Mouse (Mus musculus) NIH3T3 (cell line): ENCODE results near the gene Spaca4.

ENCODE experiments used
- DNase-seq: peaks from one replicate; pipeline ENCODE4 v3.0.0-alpha.2; 2012; ENCODE audit warnings: low read depth

Gene Spaca4

DNA sequence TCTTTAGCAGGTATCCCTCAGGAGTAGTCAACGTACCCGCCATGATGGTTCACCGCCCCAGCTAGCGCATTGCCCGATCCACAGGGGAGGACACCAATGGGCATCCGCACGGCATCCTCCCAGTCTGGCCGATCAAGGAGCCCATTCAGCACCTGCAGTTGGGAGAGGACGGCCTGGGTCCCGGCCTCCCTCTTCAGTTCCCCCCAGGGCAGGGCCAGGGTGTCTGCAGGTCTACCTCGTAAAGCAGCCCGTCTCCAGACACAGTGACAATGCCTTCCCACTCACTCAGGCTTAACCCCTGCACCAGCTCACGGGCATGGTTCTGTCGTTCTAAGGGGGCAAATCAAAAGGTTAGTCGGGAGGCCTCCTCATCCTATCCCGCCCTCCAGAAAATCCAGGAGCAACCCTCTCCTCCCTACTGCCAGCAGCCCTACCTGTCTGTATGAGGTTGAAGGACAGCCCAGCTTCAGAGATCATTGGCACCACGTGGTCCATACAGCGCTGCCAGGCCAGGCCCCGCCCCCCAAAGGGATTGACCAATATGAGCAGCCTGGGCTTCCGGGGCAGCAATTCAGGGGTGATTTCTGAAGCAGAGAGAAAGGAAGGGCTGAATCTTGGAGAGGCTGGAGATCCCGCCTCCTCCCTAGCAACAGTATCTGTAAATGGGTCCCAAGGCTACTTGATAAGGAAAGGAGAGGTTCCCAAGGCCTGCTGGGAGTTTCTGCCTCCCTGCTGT, 13.4 kb downstream of the Spaca4 start:
- DNase-seq = no peak

DNA sequence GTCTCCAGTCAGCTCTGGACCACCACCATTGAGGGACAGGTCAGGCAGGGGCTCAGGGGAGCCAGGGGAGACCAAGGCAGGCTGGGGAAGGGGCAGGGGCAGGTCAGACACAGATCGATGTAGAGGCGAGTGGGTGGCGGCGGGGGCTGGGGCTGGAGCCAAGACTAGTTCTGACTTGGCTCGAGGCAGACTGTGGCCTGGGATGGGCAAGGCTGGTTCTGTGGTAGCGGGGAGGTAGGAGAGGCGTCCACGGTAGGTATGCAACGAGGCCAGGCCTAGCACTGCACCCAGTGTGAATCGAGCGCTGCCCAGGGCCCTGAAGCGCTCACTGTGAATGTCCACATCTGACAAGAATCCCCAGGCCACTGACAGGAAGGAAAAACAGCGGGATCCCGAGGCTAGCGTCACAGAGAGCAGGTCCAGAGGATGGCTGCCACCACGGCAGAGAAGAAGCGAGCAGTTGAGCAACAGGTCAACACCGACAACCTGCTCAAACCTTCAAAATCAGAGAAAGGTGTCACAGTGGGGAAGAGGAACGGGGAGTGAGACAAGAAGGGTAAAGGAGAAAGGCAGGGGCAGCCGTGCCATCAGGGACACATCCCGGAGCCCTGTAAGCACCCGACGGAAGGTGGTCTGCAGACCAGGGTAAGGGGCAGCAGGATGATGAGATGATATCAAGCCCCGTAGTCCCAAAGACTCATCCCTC, 14.1 kb downstream of the Spaca4 start:
- no peak for DNase-seq

DNA sequence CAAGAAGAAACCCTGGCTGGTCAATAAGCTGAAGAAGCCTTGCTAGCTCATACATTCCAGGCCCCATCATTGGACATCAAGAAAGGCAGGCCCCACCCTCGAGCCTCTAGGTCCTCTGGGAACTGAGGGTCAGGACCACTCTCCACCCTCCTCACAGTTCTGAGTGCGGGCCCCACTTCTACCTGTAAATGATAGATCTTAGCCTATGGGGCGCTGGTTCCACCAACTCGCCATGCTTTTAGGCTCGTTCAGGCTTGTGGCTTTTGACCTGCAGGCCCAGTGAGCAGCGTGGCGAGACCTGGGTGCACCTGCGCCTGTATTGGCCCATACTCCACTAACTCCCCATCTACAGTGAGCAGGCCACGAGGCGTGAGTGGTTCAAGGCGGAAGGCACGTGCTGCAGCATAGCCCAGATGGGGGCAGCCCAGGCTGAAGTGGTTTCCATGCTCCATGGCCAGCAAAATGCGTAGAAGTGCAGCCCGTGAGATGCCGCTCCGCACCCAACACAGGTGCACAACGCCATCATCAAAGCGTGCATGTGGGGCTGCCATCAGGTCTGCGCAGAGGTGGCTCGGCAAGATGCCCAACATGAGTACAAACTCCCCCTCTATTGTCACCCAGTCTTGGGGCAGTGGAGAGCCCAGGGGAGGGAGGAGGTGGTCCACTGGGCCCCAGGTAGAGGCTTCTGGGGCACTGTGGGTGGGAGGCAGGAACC, 15.0 kb downstream of the Spaca4 start:
- DNase-seq = no peak

DNA sequence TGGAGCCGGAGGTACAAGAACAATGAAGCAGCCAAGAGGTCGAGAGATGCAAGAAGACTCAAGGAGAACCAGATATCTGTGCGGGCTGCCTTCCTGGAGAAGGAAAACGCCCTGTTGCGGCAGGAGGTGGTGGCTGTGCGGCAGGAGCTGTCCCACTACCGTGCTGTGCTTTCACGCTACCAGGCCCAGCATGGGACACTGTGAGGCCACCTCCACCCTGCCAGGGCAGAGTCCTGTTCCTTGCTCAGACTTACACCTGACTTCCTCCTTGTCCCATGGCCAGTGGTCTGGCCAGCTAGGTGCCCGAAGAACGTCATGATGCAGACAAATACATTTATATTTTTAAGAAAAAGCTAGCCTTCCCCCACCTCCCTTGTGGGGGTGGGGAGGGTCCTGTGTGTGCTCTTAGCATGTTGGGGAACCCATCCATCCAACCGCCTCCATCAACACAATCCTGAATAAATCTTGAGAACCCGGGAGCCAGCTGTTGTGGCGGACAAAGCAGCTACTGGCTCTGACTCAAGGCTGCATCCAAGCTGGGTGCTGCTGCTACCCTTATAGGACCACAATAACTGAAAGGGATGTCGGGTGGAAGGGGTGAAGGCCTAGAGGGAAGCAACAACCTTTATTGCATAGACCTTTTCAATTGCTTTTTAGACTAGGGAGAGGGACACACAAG, 15.8 kb downstream of the Spaca4 start:
- no peak for DNase-seq

DNA sequence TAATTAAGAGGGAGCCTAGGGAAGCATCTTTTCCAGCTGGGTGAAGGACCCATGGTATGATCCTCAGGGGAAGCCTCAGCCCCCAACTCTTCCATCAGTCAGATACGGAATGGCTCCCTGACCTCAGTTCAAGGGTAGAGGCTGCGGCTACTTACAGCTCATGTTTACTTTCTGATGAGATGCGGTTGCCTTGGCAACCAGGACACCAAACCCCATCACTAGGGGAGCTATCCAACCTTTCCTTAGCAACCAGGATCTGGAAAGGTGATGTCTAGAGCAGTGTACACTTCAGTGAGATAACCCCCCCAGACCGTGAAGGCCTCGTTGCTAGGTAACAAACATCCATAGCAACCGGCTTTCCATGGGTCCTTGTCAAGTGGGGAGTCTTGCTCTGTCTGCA, 16.6 kb downstream of the Spaca4 start:
- DNase-seq = no peak

DNA sequence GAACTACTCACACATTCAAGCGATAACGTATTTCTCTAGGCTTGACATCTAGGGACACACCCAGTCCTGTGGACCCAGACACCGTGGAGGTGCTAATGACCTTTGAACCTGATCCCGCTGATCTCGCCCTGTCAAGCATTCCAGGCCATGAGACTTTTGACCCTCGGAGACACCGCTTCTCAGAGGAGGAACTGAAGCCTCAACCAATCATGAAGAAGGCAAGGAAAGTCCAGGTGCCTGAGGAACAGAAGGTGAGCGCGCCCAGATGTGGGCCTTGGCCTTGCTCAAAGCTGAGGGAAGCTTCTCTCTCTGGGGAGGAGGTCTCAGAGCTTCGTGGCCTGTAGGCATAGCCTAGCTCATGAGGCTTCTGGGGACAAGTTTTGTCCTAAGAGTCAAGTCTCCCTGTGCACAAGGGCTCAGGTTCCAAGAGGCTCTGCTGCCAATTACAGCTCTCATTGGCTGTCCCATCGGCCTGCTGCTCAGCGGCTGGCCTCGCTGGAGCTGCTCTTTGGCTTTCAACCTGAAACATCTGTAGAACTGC, 17.3 kb downstream of the Spaca4 start:
- DNase-seq = no peak

DNA sequence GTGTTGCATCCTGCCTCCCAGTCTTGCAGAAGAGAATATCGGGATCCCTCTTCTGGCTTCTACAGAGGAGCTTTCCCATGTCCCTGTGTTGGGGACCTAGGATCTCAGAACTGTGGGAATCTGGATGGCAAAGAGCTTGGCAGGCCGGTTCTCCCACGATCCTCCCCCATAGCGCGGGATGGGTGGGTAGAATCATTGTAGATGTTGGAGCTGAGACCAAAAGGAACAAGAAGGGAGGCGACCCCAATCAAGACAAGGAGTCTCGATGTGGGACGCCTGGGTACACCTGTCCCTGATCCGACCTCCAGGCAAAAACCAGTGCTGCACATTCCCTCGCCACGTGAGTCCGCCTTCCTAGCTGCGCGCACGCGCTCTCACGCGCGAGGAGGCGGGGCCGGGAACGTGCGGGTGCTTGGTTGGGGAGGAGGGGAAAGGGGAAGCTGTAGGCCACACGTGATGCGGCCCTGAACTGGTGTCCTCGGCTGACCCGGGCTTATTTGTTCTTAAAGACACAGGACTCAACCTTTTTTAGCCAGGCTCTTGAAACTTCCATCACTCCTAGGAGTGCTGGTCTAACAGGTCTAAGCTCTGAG, 18.1 kb downstream of the Spaca4 start:
- peak; percentile 92 for DNase-seq

DNA sequence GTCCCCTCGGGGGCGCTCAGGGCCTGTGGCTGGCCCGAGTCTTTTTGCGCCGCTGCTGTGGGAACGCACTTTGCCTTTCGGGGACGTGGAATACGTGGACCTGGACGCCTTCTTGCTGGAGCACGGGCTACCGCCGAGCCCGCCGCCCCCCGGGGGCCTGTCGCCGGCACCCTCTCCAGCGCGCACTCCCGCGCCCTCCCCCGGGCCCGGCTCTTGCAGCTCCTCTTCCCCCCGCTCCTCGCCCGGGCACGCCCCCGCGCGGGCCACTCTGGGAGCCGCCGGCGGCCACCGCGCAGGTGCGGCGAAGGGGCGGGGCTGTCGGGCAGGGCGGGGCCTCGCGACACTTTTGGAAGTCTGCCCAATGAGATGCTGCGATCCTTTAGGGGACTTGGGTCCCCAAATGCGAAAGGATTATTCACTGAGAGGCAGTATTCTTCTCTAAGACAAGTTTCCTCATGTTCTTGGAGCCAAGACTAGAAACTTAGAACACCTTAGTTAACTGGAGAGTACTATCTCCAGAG, 18.8 kb downstream of the Spaca4 start:
- peak; percentile 85 for DNase-seq

DNA sequence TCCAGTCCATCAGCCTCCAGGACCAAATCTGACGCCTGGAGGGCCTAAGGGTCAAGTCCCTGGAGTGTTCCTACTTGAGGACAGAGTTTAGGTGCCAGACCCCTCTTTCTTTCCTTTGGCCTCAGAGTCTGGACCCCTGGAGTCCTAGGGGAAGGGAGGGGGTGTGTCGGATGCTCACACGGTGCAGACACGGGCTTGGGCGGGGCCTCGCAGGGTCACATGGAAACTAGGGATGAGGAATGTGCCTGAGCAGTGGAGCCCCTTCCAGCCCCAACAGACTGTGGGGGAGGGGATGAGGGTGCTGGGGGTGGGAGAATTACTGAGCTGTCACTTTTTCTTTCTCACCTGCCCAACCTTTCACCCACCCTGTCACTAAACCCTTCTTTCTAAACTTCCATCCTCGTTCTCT, 19.7 kb downstream of the Spaca4 start:
- DNase-seq = peak; percentile 80

DNA sequence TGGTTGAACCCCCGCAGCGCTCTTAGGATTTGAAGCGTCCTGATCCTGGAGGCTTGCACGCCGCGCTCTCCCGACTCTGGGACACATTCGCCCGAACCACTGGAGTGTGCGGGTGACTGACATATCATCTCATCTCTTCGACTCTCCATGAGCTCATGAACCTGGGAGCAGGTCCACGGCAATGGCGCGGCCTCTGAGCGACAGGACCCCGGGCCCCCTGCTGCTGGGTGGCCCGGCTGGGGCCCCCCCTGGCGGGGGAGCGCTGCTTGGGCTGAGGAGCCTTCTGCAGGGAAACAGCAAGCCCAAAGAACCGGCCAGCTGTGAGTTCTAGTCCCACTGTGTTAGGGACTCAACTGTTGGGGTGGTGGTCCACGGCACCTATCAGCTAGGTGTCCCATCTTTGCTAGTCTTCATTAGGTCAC, 20.2 kb downstream of the Spaca4 start:
- no peak for DNase-seq

DNA sequence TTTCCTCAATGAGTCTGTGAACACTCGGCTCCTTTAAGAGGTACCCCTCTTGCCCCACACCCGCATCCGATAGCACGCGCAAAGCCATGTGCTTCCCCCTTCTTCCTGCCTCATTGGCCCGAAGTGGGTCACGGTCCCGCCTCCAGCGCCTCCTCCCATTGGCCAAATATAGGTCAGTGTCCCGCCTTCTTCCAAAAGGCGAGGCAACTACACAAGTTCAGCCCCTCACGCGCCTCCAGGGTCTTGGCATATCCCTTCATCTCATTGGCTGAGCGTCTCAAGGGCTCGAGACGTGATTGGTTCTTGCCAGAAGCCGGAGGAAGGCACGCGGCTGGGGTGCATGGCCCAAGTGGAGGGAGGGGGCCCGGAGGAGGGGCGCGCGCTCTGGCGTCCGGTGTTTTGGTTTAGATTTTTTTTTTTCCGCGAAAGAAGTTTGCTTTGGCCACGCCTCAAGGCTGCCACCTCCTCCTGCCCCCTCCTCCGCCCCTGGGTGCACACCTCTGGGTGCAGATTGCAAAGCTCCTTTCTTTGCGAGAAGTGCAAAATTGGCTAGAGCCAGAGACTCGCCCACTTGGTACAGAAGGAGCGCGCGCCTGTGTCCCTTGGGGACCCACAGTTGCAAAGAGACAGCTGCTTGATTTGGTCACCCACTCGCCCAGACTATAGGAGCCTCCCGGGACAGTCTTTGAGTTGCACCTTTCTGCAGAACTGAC, 20.7 kb downstream of the Spaca4 start, which contains the start of gene Dbp:
Gene Dbp (plus strand): TSS at position 359 of the 713 bp plus-strand sequence.
- peak; percentile 99 for DNase-seq

DNA sequence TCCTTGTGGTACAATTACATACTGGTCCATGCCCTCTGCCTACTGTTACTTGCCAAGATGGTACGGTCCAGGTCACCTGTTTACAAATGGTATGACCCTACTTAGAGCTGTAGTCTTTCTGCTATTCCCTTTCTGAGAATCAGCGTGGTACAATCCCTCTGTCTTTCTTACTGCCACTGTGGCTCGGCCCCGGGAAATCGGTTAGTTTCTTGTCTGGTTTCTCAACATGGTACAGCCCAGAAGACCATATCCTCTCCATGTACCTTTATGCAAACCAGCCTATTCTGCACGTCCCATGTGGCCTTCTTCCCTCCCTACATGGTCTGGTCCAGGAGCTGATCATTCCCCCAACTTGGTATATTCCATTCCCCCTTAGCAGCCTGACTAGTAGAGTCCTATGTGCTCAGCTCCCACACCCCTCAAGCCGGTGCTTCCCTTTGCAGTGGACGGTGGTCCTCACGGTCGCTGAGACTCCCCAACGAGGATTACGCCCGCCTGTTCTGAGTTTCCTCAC, 21.5 kb downstream of the Spaca4 start:
- DNase-seq = peak; percentile 74

DNA sequence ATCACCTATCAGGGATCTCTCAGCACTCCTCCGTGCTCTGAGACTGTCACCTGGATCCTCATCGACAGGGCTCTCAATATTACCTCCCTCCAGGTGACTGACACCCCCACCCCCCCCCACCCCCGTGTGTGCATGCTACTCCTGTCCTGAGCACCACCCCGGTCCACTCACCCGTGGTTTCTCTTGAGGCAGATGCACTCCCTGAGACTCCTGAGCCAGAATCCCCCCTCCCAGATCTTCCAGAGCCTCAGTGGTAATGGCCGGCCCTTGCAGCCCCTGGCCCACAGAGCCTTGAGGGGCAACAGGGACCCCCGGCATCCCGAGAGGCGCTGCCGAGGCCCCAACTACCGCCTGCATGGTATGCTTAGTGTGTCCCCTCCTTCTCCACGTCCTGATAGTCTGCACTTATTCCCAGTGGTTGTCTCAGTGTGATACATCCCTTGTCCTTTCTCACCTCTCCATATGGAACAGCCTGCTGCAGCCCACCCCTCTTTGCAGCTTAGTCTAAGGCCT, 22.0 kb downstream of the Spaca4 start:
- no peak for DNase-seq

DNA sequence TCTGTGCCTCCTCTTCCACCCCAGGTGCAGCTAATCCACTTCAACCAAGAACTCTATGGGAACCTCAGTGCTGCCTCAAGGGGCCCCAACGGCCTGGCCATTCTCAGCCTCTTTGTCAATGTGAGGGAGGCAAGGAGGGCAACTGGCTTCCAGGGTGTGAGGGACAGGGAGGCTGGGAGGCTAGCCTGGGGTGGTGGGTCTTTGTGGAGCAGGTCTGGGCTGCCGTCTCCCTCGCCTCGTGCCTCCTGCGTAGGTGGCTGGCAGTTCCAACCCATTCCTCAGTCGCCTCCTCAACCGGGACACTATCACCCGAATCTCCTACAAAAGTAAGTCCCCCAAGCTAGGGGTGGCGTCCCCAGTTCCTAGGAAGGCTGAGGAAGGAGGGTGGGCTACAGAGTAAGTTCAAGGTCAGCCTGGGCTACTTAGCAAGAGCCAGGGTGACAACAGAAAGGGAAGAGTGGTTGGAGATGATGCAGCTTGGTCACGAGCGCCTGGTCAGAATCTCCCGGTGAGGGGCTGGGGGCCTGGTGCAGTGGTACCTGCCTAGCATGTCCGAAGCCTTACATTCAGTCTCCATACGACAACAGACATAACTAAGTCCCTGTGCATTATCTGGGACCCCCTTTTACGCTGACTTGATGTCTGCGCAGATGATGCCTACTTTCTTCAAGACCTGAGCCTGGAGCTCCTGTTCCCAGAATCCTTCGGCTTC, 22.6 kb downstream of the Spaca4 start:
- no peak for DNase-seq

DNA sequence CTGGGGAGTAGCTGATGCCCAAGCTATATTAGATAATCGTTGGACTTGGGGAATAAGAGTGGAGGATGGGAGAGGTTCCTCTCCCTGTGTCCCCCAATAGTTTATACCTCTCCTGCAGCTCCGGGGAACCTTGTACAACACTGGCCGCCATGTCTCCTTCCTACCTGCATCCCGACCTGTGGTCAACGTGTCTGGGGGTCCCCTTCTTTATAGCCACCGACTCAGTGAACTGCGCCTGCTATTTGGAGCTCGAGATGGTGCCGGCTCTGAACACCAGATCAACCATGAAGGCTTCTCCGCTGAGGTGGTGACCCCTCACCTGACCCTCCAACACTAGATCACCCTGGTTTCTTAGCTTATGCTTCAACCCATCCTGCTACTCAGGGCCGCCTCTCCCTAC, 23.3 kb downstream of the Spaca4 start:
- DNase-seq = no peak

DNA sequence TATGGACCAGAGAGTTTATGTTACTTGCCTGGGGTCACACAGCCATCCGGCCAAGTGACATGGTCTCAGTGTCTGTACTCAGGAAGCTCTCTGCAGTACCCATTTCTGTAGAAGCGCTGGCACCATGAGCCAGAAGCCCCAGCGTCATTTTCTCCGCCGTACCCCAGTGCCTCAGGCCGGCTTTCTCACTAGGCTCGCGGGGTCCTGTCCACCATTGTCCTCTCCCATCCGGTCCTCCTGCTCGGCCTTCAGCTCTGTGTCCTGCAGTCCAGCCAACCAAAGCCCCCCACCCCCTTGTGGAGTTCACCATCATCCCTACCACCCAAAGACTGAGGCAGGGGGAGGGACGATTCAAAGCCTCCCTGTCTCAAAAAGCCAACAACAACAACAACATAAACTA, 24.0 kb downstream of the Spaca4 start:
- no peak for DNase-seq

DNA sequence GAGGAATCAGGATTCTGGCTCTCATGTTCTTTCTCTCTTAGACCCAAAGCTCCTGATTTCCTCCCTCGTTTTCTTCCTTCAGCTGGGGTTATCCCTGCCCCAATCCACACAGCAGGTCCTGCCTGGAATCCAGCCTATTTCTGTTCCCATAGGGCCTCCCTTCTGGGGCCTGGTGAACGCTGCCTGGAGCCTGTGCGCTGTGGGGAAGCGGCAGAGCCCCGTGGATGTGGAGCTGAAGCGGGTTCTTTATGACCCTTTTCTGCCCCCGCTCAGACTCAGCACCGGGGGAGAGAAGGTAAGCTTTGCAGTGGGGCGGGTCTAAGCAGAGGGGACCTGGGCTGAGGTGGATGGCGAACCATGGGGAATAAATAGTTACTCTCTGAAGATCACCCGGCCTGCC, 24.5 kb downstream of the Spaca4 start:
- no peak for DNase-seq

DNA sequence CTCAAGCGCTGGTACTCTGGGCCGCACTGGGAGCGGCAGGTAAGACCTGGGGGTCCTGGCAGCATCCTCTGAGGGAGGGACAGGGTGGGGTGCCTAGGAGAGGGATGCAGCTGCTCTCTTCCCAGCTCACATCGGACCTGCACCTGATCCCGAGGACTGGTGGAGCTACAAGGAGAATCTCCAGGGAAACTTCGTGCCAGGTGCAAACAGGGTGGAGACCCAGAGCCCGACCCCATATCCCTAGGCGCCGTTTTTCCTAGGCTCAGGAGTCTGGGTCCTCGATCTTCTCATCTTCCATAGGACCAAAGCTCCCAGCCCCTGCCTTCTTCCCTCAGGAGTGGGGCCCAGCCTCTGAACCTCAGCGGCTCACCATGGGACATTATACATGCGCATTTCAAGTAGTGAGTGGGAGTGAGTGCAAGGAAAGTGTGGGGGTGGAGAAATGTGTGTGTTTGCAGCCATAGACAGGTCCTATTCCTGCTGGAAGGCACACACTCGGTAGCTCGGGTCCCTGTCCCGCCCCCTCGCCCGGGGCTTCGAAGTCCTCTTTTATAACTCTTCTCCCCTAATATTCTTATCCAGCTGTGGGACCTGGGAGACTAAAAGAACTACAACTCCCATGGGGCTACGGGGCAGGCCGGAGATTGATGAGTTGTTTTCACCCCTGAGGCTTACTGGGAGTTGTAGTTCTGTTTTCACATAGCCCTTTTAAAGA, 25.2 kb downstream of the Spaca4 start:
- DNase-seq = peak; percentile 92

DNA sequence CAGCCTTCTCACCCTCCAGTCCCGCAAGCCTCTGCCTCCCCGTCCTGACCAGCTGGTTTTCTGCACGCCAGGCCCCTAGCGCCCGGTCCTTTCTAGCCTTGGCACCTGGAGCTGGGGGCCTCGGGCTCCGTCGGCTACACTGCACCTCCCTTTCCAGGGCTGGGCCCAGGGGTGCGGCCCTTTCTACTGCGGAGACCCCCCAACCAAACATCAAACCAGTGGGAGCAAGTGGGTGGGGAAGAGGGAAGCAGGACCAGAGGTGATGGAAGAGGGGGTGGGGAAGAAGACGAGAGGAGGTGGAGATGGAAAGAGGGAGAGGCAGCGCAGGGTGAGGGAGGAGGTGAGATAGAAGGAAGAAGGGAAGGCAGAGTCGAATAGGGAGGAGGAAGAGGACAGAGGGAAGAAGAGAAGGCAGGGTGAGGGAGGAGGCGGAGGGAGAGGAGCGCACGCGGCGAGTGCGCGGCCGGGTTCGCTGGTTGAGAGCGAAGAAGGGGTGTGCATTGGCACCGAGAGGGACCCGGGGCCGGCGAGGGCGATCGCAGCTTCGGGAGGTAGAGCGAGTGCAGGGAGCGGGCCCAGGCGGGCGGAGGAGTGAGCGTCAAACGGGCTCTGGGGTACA, 26.0 kb downstream of the Spaca4 start, which contains the start of gene Car11:
Gene Car11 (plus strand): TSS at position 321 of the 619 bp plus-strand sequence.
- DNase-seq = no peak
